Mouse (Mus musculus) small intestine, adult 2 months (tissue): Measurements from ENCODE around the gene Gtf2i. TPM values are rescaled to one million over a fixed set of nuclear protein-coding genes. Genes with fewer than 3 reads are reported as not detected.

ENCODE experiments used
- H3K27ac ChIP-seq: fragments of 200-500 bp; 2 replicates; pipeline ENCODE4 v1.5.1; 2012; ENCODE audit warnings: low read depth, low read length, control low read depth, inconsistent platforms; ENCODE audit not compliant: insufficient read depth
- H3K27me3 ChIP-seq: fragments of 200-500 bp; 2 replicates; pipeline ENCODE4 v1.6.1; 2012; ENCODE audit warnings: mild to moderate bottlenecking, moderate library complexity, low read length, inconsistent platforms; ENCODE audit not compliant: control insufficient read depth, insufficient read depth
- H3K36me3 ChIP-seq: fragments of 200-500 bp; 2 replicates; pipeline ENCODE4 v1.6.1; 2012; ENCODE audit warnings: mild to moderate bottlenecking, low read length, control low read depth, inconsistent platforms; ENCODE audit not compliant: control insufficient read depth, insufficient read depth
- H3K4me1 ChIP-seq: fragments of 200-500 bp; 2 replicates; pipeline ENCODE4 v1.6.1; 2012; ENCODE audit warnings: low read length, inconsistent platforms, mixed read lengths; ENCODE audit not compliant: control insufficient read depth, insufficient read depth, insufficient read length
- H3K4me3 ChIP-seq: fragments of 200-500 bp; 2 replicates; pipeline ENCODE4 v1.5.1; 2012; ENCODE audit warnings: low read depth, mild to moderate bottlenecking, control low read depth, inconsistent platforms, low read length, moderate library complexity
- CTCF ChIP-seq: fragments of 200-500 bp; IDR thresholded peaks from 2 replicates; pipeline ENCODE4 v1.5.1; 2012; ENCODE audit warnings: low read depth, mild to moderate bottlenecking, control low read depth, inconsistent platforms, low read length, moderate library complexity, mixed read lengths; ENCODE audit not compliant: insufficient replicate concordance, insufficient read length; ENCODE audit errors: extremely low read depth
- POLR2A ChIP-seq: fragments of 200-500 bp; IDR thresholded peaks from 2 replicates; pipeline ENCODE4 v1.6.1; 2012; ENCODE audit warnings: low read depth, mild to moderate bottlenecking, control low read depth, inconsistent platforms, low read length, moderate library complexity
- WGBS: fragments of 180-500 bp; shearing (Covaris S2); methylation state at CpG from one replicate; pipeline ENCODE4 v1.1.7; 2018; 5-methylcytosine and 5-hydroxymethylcytosine counted together
- polyA plus RNA-seq: library from polyadenylated mRNA; depleted of rRNA; stranded (reverse); fragments of >200 nt; gene quantifications from 2 replicates; pipeline ENCODE4 v1.2.3, GENCODE M21; 2012

The Gtf2i gene
- polyA plus RNA-seq, 1 experiment, result 34.0 TPM

GRCm38 (mm10) chr5:134275556-134275955 lies 39.0 kb downstream of the Gtf2i start:
- no peak overlapping the region for H3K4me3 ChIP-seq
- TF ChIP-seq CTCF (no peak), POLR2A (no peak)
- no peaks in the 10 kb centered on the region for H3K27me3 ChIP-seq
- no peaks in the 10 kb centered on the region; the same call in 1 of the 2 replicates for H3K4me1 ChIP-seq
- WGBS, result 85% methylated on average over 10 of the region's 10 CpGs
- H3K27ac ChIP-seq, result no peak overlapping the region
- peaks cover 58% of the 10 kb centered on the region for H3K36me3 ChIP-seq

GRCm38 (mm10) chr5:134275021-134275420 lies 39.5 kb downstream of the Gtf2i start:
- Histone ChIP-seq H3K4me3 (no peak overlapping the region), H3K27ac (no peak overlapping the region), H3K4me1 (no peaks in the 10 kb centered on the region; the same call in none of the 2 replicates), H3K27me3 (no peaks in the 10 kb centered on the region), H3K36me3 (peaks cover 57% of the 10 kb centered on the region)
- WGBS, result 61% methylated on average over 11 of the region's 11 CpGs
- TF ChIP-seq CTCF (no peak), POLR2A (no peak)

- 82% methylated on average over 8 of the region's 8 CpGs for WGBS
- no peak overlapping the region for H3K4me3 ChIP-seq
- H3K36me3 ChIP-seq, result peaks cover 50% of the 10 kb centered on the region
- H3K4me1 ChIP-seq, result peaks cover 2% of the 10 kb centered on the region
- TF ChIP-seq CTCF (no peak), POLR2A (no peak)
- H3K27me3 ChIP-seq, result no peaks in the 10 kb centered on the region
- H3K27ac ChIP-seq, result no peak overlapping the region
These were observed 40.8 kb downstream of the Gtf2i start for GRCm38 (mm10) chr5:134273761-134274160.

GRCm38 (mm10) chr5:134272761-134273160 lies 41.8 kb downstream of the Gtf2i start:
- Histone ChIP-seq H3K4me1 (peaks cover 3% of the 10 kb centered on the region), H3K27ac (no peak overlapping the region)
- 79% methylated on average over 11 of the region's 11 CpGs for WGBS

GRCm38 (mm10) chr5:134271421-134271820 lies 43.1 kb downstream of the Gtf2i start:
- Histone ChIP-seq H3K4me1 (peaks cover 3% of the 10 kb centered on the region), H3K27ac (no peak overlapping the region), H3K27me3 (no peaks in the 10 kb centered on the region), H3K36me3 (peaks cover 49% of the 10 kb centered on the region), H3K4me3 (no peak overlapping the region)
- 85% methylated on average over 11 of the region's 11 CpGs for WGBS
- TF ChIP-seq CTCF (no peak), POLR2A (no peak)

More at GRCm38 (mm10) chr5:134272761-134273160, 41.8 kb downstream of the Gtf2i start:
- no peaks in the 10 kb centered on the region for H3K27me3 ChIP-seq
- no peak overlapping the region for H3K4me3 ChIP-seq
- H3K36me3 ChIP-seq, result peaks cover 45% of the 10 kb centered on the region
- TF ChIP-seq CTCF (no peak), POLR2A (no peak)

GRCm38 (mm10) chr5:134270566-134270965 lies 44.0 kb downstream of the Gtf2i start:
- no peaks in the 10 kb centered on the region for H3K27me3 ChIP-seq
- H3K27ac ChIP-seq, result peak overlapping the region; percentile 69
- WGBS, result 74% methylated on average over 4 of the region's 4 CpGs
- H3K4me3 ChIP-seq, result no peak overlapping the region
- H3K4me1 ChIP-seq, result peaks cover 3% of the 10 kb centered on the region
- peaks cover 54% of the 10 kb centered on the region for H3K36me3 ChIP-seq
- TF ChIP-seq CTCF (no peak), POLR2A (no peak)

- WGBS, result 63% methylated on average over 5 of the region's 5 CpGs
These were observed 44.8 kb downstream of the Gtf2i start for GRCm38 (mm10) chr5:134269751-134270150.

More at GRCm38 (mm10) chr5:134269751-134270150, 44.8 kb downstream of the Gtf2i start:
- Histone ChIP-seq H3K4me1 (peaks cover 3% of the 10 kb centered on the region; the same call in 1 of the 2 replicates), H3K4me3 (no peak overlapping the region), H3K27ac (peak overlapping the region; percentile 69), H3K27me3 (no peaks in the 10 kb centered on the region), H3K36me3 (peaks cover 57% of the 10 kb centered on the region)
- TF ChIP-seq POLR2A (no peak), CTCF (no peak)
